Mouse (Mus musculus): ENCODE measurements around the gene Srcap.

- TF ChIP-seq USF1 (IDR thresholded peaks at IDR 0.05; ENCODE audit: low read depth) = no peak
- no peak for TF ChIP-seq CTCF (IDR thresholded peaks at IDR 0.05; ENCODE audit: control insufficient read depth, insufficient read depth, insufficient read length)
- no peak for TF ChIP-seq MYOD1 (IDR thresholded peaks at IDR 0.05; ENCODE audit: control insufficient read depth, insufficient read length, low read depth)
- no peak for TF ChIP-seq FOSL1 (IDR thresholded peaks at IDR 0.05; ENCODE audit: insufficient read depth, low read length, poor library complexity, severe bottlenecking)
- TF ChIP-seq MAX (IDR thresholded peaks at IDR 0.05) = no peak
Measured at GRCm38 (mm10) chr7:127602903-127603302, 91.1 kb downstream of the Srcap start.

Data from C2C12 (cell line).